Mouse (Mus musculus) retina, postnatal 1 day (tissue): ENCODE results near the gene Entpd1.
"Not testable (repeated sequence)": the region's sequence is repeated elsewhere in the genome, so short reads cannot be mapped to it uniquely, and the experiment has no call there.

Experiments used
- DNase-seq: peaks from one replicate; pipeline ENCODE4 v3.0.0-alpha.2; 2012

Entpd1 gene

DNA sequence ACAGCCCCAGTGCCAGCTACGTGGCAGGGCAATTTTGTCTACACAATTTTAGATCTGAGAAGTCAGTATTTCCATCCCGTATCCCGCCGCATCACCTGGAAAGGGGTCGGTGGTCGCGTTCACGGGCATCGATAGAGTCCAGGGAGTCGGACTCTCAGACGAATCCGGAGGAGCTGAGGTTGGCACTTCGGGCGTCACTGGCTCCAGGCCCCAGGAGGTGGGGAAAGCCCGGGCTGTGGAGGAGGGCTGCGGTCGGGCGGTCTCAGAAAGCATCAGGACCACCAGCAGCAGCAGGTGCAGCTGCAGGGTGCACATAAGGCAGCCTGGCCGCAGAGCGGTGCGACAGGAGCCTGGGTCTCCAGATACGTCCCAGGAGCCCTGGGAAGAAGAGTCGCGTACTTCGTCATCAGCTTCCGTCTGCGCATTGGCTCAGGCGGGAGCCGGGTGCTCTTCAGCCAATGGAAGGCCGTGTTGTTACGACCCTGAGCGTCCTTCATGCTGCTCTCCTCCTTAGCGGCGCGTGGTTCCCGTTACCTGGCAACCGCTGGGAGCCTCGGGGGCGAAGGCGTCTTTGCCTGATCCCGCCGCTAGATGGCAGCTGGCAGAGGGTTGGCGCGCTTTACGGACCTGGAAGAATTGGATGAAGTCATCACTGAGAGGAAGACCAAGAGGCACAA is at the start of gene Entpd1, which contains the start of gene Tctn3:
Entpd1 (plus strand) TSS at position 537 of the 677 bp plus-strand sequence.
Tctn3 (minus strand) TSS at position 404 of the 677 bp plus-strand sequence.
- DNase-seq: peak; percentile 99

GRCm38 (mm10) chr19:40563880-40564645 is 48.1 kb upstream of the Entpd1 start:
- DNase-seq: no peak

GRCm38 (mm10) chr19:40567616-40568015 is 44.5 kb upstream of the Entpd1 start:
- DNase-seq: no peak

GRCm38 (mm10) chr19:40570726-40571125 is 41.4 kb upstream of the Entpd1 start:
- DNase-seq: no peak

DNA sequence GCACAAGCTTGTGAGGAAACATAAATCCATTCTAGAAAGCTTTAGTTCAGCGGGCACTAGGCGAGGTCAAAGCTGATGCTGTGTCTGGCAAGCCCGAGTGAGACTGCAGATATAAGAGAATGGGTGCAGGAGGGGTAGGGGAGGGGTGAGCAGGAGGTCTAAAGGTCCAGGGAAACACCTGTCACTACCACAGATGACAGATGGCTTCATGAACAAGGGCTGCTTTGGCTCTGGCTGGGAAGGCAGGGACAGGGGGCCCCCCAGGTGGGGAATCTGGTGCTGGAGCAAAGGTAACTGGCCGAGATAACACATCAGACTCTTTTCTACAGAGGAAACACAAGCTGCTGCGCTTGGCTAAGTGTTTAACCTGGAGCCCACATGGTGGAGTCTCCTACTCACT is 36.7 kb upstream of the Entpd1 start:
- DNase-seq: no peak

- DNase-seq: no peak
Observed at GRCm38 (mm10) chr19:40580902-40581301, 31.3 kb upstream of the Entpd1 start.

DNA sequence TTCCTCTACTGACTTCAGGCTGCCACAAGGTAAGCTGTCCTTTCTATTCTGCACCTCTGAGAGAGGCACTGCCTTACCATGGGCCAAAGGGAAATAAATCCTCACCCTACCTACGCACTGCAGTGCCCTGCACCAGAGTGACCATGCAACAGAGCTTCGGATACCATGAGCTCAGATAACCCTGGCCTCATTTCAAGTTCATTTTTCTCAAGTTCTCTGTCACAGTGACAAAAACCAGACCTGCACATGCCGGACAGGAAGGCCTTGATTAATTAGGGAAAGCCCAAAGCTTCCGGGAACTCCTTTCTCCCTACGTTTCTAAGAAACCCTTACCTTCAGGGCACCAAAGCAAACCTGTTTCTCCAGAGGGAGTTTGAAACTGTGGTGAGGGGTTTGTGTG is 30.5 kb upstream of the Entpd1 start:
- DNase-seq: no peak

DNA sequence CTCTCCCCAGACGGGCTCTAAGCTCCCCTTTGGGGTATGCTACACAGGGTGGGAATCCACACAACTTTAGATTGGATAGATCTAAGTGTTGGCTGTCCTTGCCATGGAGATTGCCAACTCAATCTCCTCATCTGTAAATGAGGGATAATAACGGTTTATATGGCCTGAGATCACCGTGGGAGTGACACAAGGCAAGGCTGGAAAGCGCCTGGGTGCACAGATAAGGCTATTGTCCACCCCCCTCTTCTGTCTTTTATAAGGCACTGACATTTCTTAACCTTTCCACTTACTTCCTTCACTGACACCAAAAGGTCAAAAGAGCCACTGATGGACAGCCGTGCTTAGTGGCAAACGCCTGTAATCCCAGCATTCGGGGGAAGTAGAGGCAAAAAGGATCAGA is 25.3 kb upstream of the Entpd1 start:
- no peak for DNase-seq

- DNase-seq: no peak
Observed at GRCm38 (mm10) chr19:40587491-40588292, 24.5 kb upstream of the Entpd1 start.

GRCm38 (mm10) chr19:40588293-40588654 is 23.9 kb upstream of the Entpd1 start, which contains the start of gene Aldh18a1:
TSS of gene Aldh18a1 (minus strand) at chr19:40588463.
- DNase-seq: peak; percentile 96

DNA sequence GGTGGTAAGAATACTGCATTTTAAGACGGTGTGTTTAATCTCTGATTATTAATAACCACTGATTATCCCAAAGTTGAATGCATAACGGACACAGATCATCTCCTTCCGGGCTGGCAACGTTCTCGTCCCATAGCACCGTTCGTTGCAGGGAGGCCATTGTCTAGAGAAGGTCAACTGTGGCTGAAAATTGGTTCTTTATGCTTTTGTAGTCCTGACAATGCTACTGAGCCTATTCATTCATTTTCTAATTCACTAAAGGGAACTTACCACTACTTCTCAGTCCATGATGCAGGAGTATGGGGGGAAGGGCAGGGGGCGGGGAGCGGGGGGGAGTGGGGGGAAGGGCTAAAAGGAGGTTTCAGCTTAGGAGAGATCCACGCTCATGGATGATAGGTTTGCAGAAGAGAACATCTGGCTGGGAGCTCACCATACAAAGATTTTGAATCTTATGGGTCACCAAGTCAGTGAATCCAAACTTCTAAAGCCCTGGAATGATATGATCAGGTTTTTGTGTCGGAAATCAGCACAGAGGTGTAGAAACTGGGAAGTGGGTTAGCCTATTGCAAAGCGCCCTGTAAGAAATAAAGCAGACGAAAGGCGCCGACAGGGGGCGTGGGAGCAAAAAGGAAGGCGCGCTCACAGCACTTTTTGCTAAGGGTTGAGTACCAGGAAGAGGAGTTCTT is 23.2 kb upstream of the Entpd1 start:
- peak; percentile 94 for DNase-seq

GRCm38 (mm10) chr19:40589530-40589880 is 22.7 kb upstream of the Entpd1 start:
- DNase-seq: no peak

DNA sequence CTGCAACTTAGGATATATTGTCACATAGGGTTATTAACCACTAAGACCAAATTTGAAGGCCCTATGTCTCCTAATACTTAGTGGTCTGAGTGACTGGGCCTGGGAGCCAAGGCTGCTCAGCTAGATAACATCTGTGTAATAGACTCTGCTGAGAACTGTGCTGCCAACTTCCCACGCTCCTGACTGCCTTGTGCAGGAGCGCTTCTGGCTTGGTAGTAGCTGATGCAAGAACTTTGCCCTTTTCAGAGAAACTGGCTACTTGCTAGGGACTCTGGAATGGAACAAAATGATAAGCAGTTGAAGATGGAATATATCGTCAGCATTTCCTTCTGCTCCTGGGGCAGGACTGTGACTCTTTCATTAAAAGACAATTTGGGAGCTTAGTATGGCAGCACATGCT is 16.9 kb upstream of the Entpd1 start:
- no peak for DNase-seq

GRCm38 (mm10) chr19:40595831-40596230 is 16.3 kb upstream of the Entpd1 start:
- DNase-seq: no peak

GRCm38 (mm10) chr19:40600846-40601245 is 11.3 kb upstream of the Entpd1 start:
- DNase-seq: not testable (repeated sequence)

DNA sequence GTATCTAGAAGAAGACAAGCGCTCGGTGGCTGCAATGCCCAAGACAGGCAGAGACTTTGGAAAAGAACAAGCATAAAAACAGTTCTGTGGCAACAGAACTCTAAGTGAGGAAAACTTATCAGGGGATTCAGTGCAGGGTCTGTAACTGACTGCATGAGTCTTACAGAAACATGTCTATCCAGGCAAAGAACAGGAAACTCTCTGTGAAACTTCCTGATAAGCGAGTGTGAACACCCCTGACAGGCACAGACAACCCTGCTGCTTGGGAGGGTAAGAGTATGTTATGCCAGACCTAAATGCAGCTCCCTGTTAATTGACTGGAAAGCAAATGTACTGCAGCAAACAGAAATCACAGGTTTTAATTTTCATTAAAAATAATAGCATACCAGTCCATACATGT is 10.3 kb upstream of the Entpd1 start:
- DNase-seq: no peak

DNA sequence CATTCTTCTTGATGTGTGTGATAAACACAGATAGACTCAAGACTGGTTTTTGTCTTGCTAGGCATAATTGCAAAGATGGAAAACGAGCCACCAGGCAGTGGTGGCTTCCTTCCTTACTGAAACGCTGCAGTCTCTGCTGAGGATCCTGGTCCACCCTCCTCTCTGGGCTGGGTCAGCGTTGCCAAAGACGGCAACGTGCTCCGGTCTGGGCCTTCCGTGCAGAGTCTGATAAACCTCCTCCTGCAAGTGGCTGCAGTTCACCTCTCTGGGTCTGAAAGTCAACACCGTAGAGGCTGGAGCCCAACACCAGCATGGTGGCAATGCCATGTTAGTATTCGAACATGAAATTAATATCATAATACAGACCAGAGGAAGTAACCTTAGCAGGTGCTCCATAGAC is 7.0 kb upstream of the Entpd1 start:
- no peak for DNase-seq

- DNase-seq: no peak
Observed at GRCm38 (mm10) chr19:40607676-40608075, 4.5 kb upstream of the Entpd1 start.

- DNase-seq: no peak
Observed at GRCm38 (mm10) chr19:40614811-40615210, 2.6 kb downstream of the Entpd1 start.

DNA sequence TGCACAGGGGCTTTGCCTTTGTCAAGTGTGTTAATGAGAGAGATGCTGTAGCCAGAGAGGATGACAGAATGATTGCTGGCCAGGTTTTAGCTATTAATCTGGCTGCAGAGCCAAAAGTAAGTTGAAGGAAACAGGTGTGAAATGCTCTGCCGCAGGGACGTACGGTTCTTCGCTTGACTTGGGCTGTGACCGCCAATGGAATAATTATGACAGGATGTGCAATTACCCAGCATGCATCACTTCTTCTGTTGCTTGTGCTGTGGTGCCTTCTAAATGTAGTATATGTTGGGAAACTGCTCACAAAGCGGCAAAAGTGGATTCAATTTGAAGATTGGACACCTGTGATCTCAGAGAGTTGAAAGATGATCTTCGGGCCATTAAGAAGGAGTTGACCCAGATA is 3.9 kb downstream of the Entpd1 start:
- no peak for DNase-seq

DNA sequence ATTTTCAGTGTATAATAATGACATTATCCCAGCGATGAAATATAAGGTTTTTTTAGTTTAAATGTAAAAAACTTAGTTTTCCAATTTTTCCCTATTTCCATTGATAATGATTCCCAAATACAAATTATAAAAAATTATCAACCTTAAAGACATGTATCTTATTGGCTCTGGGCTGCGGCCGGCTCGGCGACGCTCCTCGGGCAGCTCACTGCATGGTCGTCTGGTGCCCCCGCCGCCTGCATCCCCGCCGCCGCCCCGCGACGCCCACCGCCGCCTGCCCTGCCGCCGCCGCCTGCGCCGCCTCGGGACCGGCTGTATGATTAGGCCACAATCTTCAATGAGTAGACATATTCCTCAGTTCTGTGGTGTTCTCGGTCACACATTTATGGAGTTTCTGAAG is 9.4 kb downstream of the Entpd1 start:
- DNase-seq: not testable (repeated sequence)

- no peak for DNase-seq
Observed at GRCm38 (mm10) chr19:40625935-40626334, 13.8 kb downstream of the Entpd1 start.

- DNase-seq: no peak
Observed at GRCm38 (mm10) chr19:40628950-40629349, 16.8 kb downstream of the Entpd1 start.
